Mouse (Mus musculus) CH12.LX (cell line): ENCODE data around the gene Sycp2l.
A peak's percentile ranks its signal among the peaks of the same experiment; 100 is the strongest.
"Not testable (repeated sequence)": the region's sequence is repeated elsewhere in the genome, so short reads cannot be mapped to it uniquely, and the experiment has no call there.

Source experiments
- CTCF ChIP-seq, 2 experiments: IDR thresholded peaks in 1 of 2; conservative IDR thresholded peaks in 1 of 2; 2 replicates each; pipeline ENCODE4 v1.5.1; 2011 to 2012; ENCODE audit warnings: low read depth in 2 of 2, low read length in 2 of 2, improper control_type of control experiment in 1 of 2, inconsistent platforms in 1 of 2, mild to moderate bottlenecking in 1 of 2, moderate library complexity in 1 of 2
- UBTF ChIP-seq: IDR thresholded peaks from 2 replicates; pipeline ENCODE4 v1.6.1; 2012; ENCODE audit warnings: low read depth, mild to moderate bottlenecking, inconsistent platforms, low read length, improper control_type of control experiment, moderate library complexity
- USF1 ChIP-seq: IDR thresholded peaks from 2 replicates; pipeline ENCODE4 v1.6.1; 2014; ENCODE audit warnings: low read depth, mild to moderate bottlenecking, inconsistent platforms, low read length, improper control_type of control experiment
- ZNF384 ChIP-seq: IDR thresholded peaks from 2 replicates; pipeline ENCODE4 v1.6.1; 2012; ENCODE audit warnings: low read depth, low read length, improper control_type of control experiment, inconsistent platforms

GRCm38 (mm10) chr13:41205568-41205967 lies 91.5 kb downstream of the Sycp2l start:
- TF ChIP-seq USF1; UBTF; CTCF (conservative IDR thresholded peaks at IDR 0.05 in 1 of 2, IDR thresholded peaks at IDR 0.05 in 1 of 2; ENCODE audit: low read depth in 2 of 2, low read length in 2 of 2): not testable (repeated sequence)
- TF ChIP-seq ZNF384 = peak; percentile 87
